Comparison of ENCODE assay signal across 28 mouse cellular contexts in genomic region chr16:9439891-9440290, GRCm38 (mm10).
"Had no signal": no experiment of that assay in that cellular context is flagged by ENCODE, and none has a peak within 500 bp of the region (broad histone marks: within the 10 kb centered on the region; RNA-seq: fewer than 3 reads in every experiment).

No protein-coding gene starts in this region.

- DNase-seq: cerebellum, adult 18-20 months; cerebellum, adult 2 months; cerebellum, adult 8-10 months; cerebellum, adult 9-10 months; cerebellum, adult 9-11 months; cerebellum, postnatal 10 days; cerebellum, postnatal 14 days; cerebellum, postnatal 25 days; cerebellum, postnatal 36 days; forebrain, postnatal 0 days; gastrocnemius, adult 2 months; gastrocnemius, postnatal 10 days; gastrocnemius, postnatal 14 days; gastrocnemius, postnatal 25 days; gastrocnemius, postnatal 36 days; heart, adult 11 months; heart, adult 18-20 months had no signal

- H3K4me3 ChIP-seq: embryonic facial prominence, embryonic 10.5 days; embryonic facial prominence, embryonic 12.5 days; embryonic facial prominence, embryonic 13.5 days; embryonic facial prominence, embryonic 15.5 days; erythroblast, embryonic 14.5 days; forebrain, embryonic 10.5 days; forebrain, embryonic 12.5 days; forebrain, embryonic 13.5 days; forebrain, embryonic 15.5 days; gastrocnemius, adult 2 months had no signal

- H3K4me1 ChIP-seq: embryonic facial prominence, embryonic 10.5 days; embryonic facial prominence, embryonic 12.5 days; embryonic facial prominence, embryonic 13.5 days; embryonic facial prominence, embryonic 15.5 days; forebrain, embryonic 12.5 days; forebrain, embryonic 13.5 days; forebrain, embryonic 15.5 days had no signal

- ATAC-seq: forebrain, embryonic 13.5 days; forebrain, embryonic 14.5 days; forebrain, embryonic 15.5 days; forebrain, embryonic 16.5 days; forebrain, postnatal 0 days had no signal

- H3K36me3 ChIP-seq: embryonic facial prominence, embryonic 10.5 days; embryonic facial prominence, embryonic 12.5 days; embryonic facial prominence, embryonic 13.5 days; embryonic facial prominence, embryonic 15.5 days; forebrain, embryonic 10.5 days; forebrain, embryonic 12.5 days; forebrain, embryonic 15.5 days had no signal

- H3K9me3 ChIP-seq: embryonic facial prominence, embryonic 10.5 days; embryonic facial prominence, embryonic 12.5 days; embryonic facial prominence, embryonic 13.5 days; embryonic facial prominence, embryonic 15.5 days; forebrain, embryonic 10.5 days; forebrain, embryonic 12.5 days; forebrain, embryonic 13.5 days; forebrain, embryonic 15.5 days had no signal

- H3K27ac ChIP-seq: embryonic facial prominence, embryonic 10.5 days; embryonic facial prominence, embryonic 12.5 days; embryonic facial prominence, embryonic 13.5 days; embryonic facial prominence, embryonic 15.5 days; forebrain, embryonic 10.5 days; forebrain, embryonic 12.5 days; forebrain, embryonic 13.5 days; forebrain, embryonic 15.5 days; gastrocnemius, adult 2 months had no signal

- H3K4me2 ChIP-seq: embryonic facial prominence, embryonic 12.5 days; embryonic facial prominence, embryonic 13.5 days; embryonic facial prominence, embryonic 15.5 days; forebrain, embryonic 12.5 days; forebrain, embryonic 13.5 days; forebrain, embryonic 15.5 days had no signal

- H3K27me3 ChIP-seq: embryonic facial prominence, embryonic 12.5 days; embryonic facial prominence, embryonic 13.5 days; embryonic facial prominence, embryonic 15.5 days; forebrain, embryonic 12.5 days; forebrain, embryonic 13.5 days; forebrain, embryonic 15.5 days had no signal

- H3K9ac ChIP-seq: embryonic facial prominence, embryonic 12.5 days; embryonic facial prominence, embryonic 13.5 days; embryonic facial prominence, embryonic 15.5 days; forebrain, embryonic 12.5 days; forebrain, embryonic 13.5 days; forebrain, embryonic 15.5 days; forebrain, postnatal 0 days had no signal
